Mouse (Mus musculus) neural tube, embryonic 12.5 days (tissue): Measurements from ENCODE around the gene Pigv. TPM values are rescaled to one million over a fixed set of nuclear protein-coding genes. Genes with fewer than 3 reads are reported as not detected.

Experiments used
- ATAC-seq: fragments of 200-750 bp; cut with Nextera tagmentation; 2 replicates; pipeline ENCODE4 v1.8.0; 2017; ENCODE audit warnings: low read depth, mild to moderate bottlenecking, moderate TSS enrichment, moderate library complexity; ENCODE audit not compliant: low FRiP score
- H3K27ac ChIP-seq: fragments of 300-500 bp; sonication (generic); 2 replicates; pipeline ENCODE4 v1.5.1; 2016
- H3K27me3 ChIP-seq: fragments of 300-500 bp; sonication (generic); replicated peaks from 2 replicates; pipeline ENCODE4 v1.6.1; 2016; ENCODE audit warnings: mild to moderate bottlenecking
- H3K36me3 ChIP-seq: fragments of 300-500 bp; sonication (generic); 2 replicates; pipeline ENCODE4 v1.6.1; 2016; ENCODE audit warnings: mild to moderate bottlenecking
- H3K4me1 ChIP-seq: fragments of 300-500 bp; sonication (generic); 2 replicates; pipeline ENCODE4 v1.6.1; 2016
- H3K4me2 ChIP-seq: fragments of 300-500 bp; sonication (generic); replicated peaks from 2 replicates; pipeline ENCODE4 v1.6.1; 2016; ENCODE audit warnings: mild to moderate bottlenecking
- H3K4me3 ChIP-seq: fragments of 300-500 bp; sonication (generic); 2 replicates; pipeline ENCODE4 v1.5.1; 2016
- H3K9ac ChIP-seq: fragments of 300-500 bp; sonication (generic); 2 replicates; pipeline ENCODE4 v1.6.1; 2016; ENCODE audit warnings: mild to moderate bottlenecking
- H3K9me3 ChIP-seq: fragments of 300-500 bp; sonication (generic); 2 replicates; pipeline ENCODE4 v1.6.1; 2016; ENCODE audit warnings: mild to moderate bottlenecking
- WGBS: fragments of 180-500 bp; shearing (Covaris S2); methylation state at CpG from one replicate; pipeline ENCODE4 v1.1.7; 2016; 5-methylcytosine and 5-hydroxymethylcytosine counted together
- microRNA-seq: library from miRNA; unstranded; fragments of <30 nt; microRNA quantifications from one replicate; pipeline ENCODE4, GENCODE M21; 2017
- polyA plus RNA-seq: library from polyadenylated mRNA; unstranded; fragments of >200 nt; fragmentation: Nextera tagmentation; extraction: Ambion mirVana; gene quantifications from 2 replicates; pipeline ENCODE4 v1.2.1, GENCODE M21; 2016

The Pigv gene
- polyA plus RNA-seq, 1 experiment from 2014 or later = 16.9 TPM

DNA sequence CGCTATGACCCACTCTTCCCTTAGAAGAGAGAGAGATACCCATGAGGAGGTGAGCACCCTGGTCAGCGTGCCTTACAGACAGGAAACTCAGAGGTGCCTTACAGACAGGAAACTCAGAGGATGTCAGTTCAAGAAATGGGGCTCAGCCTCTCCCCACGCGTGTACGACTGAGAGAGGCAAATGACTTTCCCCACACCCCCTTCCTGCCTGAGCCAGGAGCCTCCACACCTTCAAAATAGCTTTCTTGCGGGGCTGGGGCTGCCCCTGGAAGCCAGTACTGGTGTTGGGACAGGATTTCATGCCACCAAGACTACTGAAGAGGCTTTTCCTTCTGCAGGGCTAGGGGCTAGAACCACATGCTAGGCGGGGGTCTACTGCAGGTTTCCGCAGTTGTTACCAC lies 51.8 kb downstream of the Pigv start:
- no peak overlapping the region for H3K4me3 ChIP-seq
- no peak for ATAC-seq
- no peak overlapping the region for H3K9ac ChIP-seq
- H3K4me2 ChIP-seq = no peak overlapping the region
- no peaks in the 10 kb centered on the region for H3K27me3 ChIP-seq
- H3K4me1 ChIP-seq = no peaks in the 10 kb centered on the region
- no peak overlapping the region for H3K27ac ChIP-seq
- H3K9me3 ChIP-seq = no peaks in the 10 kb centered on the region
- H3K36me3 ChIP-seq = peaks cover 19% of the 10 kb centered on the region
- 92% methylated on average over 8 of the region's 8 CpGs for WGBS

- 76% methylated on average over 4 of the region's 4 CpGs for WGBS
- no peak overlapping the region for H3K27ac ChIP-seq
- H3K27me3 ChIP-seq = no peaks in the 10 kb centered on the region
- H3K4me2 ChIP-seq = no peak overlapping the region
- H3K36me3 ChIP-seq = peaks cover 23% of the 10 kb centered on the region
- H3K4me1 ChIP-seq = no peaks in the 10 kb centered on the region
- H3K4me3 ChIP-seq = no peak overlapping the region
- no peaks in the 10 kb centered on the region for H3K9me3 ChIP-seq
- H3K9ac ChIP-seq = no peak overlapping the region
- no peak for ATAC-seq
Measured at GRCm38 (mm10) chr4:133619473-133620136, 52.8 kb downstream of the Pigv start.

DNA sequence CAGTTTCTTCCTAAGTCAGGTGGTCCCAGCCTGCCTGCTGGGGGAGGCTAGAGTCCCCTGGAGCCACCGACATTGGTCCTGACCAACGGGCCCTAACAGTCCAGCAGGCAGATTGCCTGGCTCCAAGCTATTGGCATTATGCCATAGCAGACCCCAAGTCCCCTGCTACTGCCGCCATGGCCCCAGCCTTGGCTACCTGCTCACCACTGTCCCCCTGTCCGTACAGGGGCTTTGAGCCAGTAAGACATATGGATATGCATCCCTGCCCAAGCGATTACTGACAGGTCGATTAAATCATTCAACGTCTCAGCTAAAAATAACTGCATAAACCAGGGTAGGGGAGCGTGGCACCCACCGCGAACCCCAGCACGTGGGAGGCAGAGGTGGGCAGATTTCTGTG lies 54.5 kb downstream of the Pigv start:
- Histone ChIP-seq H3K27ac (no peak overlapping the region), H3K4me1 (no peaks in the 10 kb centered on the region), H3K4me3 (no peak overlapping the region), H3K27me3 (no peaks in the 10 kb centered on the region), H3K4me2 (no peak overlapping the region), H3K9ac (no peak overlapping the region), H3K9me3 (no peaks in the 10 kb centered on the region), H3K36me3 (peaks cover 32% of the 10 kb centered on the region)
- WGBS = 94% methylated on average over 11 of the region's 11 CpGs
- ATAC-seq = no peak

DNA sequence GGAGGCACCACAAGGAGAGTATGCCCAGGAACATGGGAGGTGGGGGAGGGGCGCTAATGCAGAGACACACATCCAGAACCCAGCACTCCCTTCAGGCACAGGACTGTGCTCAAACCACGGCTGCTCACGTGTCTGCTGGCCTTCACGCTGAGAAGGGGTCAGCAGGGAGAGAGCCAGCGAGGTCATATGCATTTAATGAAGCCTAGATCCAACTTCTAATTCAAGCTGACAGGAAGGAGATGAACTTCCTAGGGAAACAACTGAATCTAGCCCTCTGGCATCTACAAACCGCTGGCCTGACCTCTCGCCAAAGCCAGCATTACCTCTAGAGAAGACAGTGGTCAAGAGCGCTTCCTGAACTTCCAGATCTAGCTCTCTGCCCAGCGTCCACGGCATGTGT lies 57.0 kb downstream of the Pigv start:
- no peak overlapping the region for H3K4me2 ChIP-seq
- no peak overlapping the region for H3K4me3 ChIP-seq
- H3K4me1 ChIP-seq = no peaks in the 10 kb centered on the region
- WGBS = 82% methylated on average over 10 of the region's 10 CpGs
- H3K9me3 ChIP-seq = no peaks in the 10 kb centered on the region
- ATAC-seq = no peak
- H3K36me3 ChIP-seq = peaks cover 45% of the 10 kb centered on the region
- H3K27me3 ChIP-seq = no peaks in the 10 kb centered on the region
- no peak overlapping the region for H3K27ac ChIP-seq
- H3K9ac ChIP-seq = no peak overlapping the region

DNA sequence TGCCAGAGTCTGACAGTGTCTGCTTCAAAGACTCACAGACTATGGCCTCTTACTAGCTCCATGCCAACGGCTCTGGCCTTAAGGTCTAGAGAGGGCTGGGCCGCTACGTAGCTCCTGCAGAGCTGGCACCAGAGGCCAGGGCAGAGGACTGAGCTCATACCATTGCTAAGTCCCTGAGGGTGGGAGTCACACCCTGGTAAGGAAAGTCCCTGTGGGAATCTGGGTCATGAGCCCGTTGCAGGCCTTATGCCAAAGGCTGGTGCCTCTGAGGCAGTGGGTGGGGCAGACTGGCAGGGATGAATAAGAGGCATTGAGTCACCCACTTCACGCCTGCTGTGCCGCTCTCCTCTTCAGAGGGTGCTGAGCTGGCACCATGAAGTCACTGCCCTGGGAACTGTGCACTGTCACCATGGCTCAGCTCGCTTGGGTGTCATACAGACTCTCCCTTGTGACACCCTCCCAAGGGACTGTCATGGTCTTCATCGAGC lies 58.1 kb downstream of the Pigv start:
- no peak for ATAC-seq
- WGBS = 91% methylated on average over 8 of the region's 8 CpGs

DNA sequence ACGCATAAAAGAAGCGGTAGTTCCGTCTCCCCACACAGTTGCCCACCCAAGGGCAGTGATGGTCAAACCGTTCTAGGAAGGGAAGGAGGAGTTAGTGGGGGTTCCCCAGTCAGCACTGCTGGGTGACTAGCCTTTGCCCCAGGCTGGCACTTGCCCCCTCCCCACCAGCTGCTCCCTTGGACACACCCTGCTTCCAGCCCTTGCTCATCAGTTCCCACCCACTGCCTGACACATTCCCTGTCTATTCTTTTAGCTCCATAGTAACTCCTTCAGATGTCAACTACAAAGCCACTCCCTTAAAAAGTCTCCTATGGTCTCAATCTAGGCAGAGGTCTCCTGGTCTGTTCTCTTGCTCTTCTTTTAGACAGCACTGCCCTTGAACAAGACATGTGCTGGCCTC lies 58.6 kb downstream of the Pigv start:
- no peak overlapping the region for H3K9ac ChIP-seq
- WGBS = 94% methylated on average over 4 of the region's 4 CpGs
- H3K27me3 ChIP-seq = no peaks in the 10 kb centered on the region
- H3K4me1 ChIP-seq = no peaks in the 10 kb centered on the region
- no peak for ATAC-seq
- H3K27ac ChIP-seq = no peak overlapping the region
- no peak overlapping the region for H3K4me2 ChIP-seq
- no peak overlapping the region for H3K4me3 ChIP-seq
- no peaks in the 10 kb centered on the region for H3K9me3 ChIP-seq
- peaks cover 43% of the 10 kb centered on the region for H3K36me3 ChIP-seq

More for the DNA sequence above, 58.1 kb downstream of the Pigv start:
- no peak overlapping the region for H3K4me3 ChIP-seq
- peaks cover 45% of the 10 kb centered on the region for H3K36me3 ChIP-seq
- no peak overlapping the region for H3K4me2 ChIP-seq
- H3K9me3 ChIP-seq = no peaks in the 10 kb centered on the region
- H3K27ac ChIP-seq = no peak overlapping the region
- H3K9ac ChIP-seq = no peak overlapping the region
- H3K27me3 ChIP-seq = no peaks in the 10 kb centered on the region
- no peaks in the 10 kb centered on the region for H3K4me1 ChIP-seq

GRCm38 (mm10) chr4:133613026-133613425 lies 59.4 kb downstream of the Pigv start:
- Histone ChIP-seq H3K27me3 (no peaks in the 10 kb centered on the region), H3K9ac (no peak overlapping the region), H3K36me3 (peaks cover 48% of the 10 kb centered on the region), H3K27ac (no peak overlapping the region), H3K9me3 (no peaks in the 10 kb centered on the region), H3K4me3 (no peak overlapping the region), H3K4me1 (no peaks in the 10 kb centered on the region), H3K4me2 (no peak overlapping the region)
- WGBS = 95% methylated on average over 8 of the region's 8 CpGs
- ATAC-seq = no peak

DNA sequence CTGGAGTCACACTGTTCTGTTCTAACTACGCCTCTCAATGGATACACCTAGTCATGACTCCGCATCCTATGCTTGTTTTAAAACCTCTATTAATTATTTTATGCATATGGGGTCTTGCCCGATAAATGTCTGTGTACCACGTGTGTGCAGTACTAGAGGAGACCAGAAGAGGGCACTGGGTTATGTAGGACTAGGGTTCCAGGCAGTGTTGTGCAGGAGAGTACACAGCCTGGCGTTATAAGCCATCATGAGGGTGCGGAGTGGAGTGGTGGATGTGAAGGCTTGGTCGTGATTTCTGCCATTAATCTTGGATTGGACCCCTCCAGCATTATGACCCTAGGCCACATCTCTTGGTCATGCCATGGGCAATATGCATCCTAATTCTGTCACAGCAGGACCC lies 60.0 kb downstream of the Pigv start:
- Histone ChIP-seq H3K36me3 (peaks cover 53% of the 10 kb centered on the region), H3K4me1 (no peaks in the 10 kb centered on the region), H3K27ac (no peak overlapping the region), H3K4me3 (no peak overlapping the region), H3K4me2 (no peak overlapping the region), H3K27me3 (no peaks in the 10 kb centered on the region), H3K9ac (no peak overlapping the region), H3K9me3 (no peaks in the 10 kb centered on the region)
- no peak for ATAC-seq
- 94% methylated on average over 7 of the region's 7 CpGs for WGBS

GRCm38 (mm10) chr4:133611815-133612214 lies 60.6 kb downstream of the Pigv start:
- 97% methylated on average over 5 of the region's 5 CpGs for WGBS
- H3K27ac ChIP-seq = no peak overlapping the region
- H3K4me3 ChIP-seq = no peak overlapping the region
- no peaks in the 10 kb centered on the region for H3K4me1 ChIP-seq
- no peak overlapping the region for H3K4me2 ChIP-seq
- H3K27me3 ChIP-seq = no peaks in the 10 kb centered on the region
- H3K9me3 ChIP-seq = no peaks in the 10 kb centered on the region
- ATAC-seq = no peak
- no peak overlapping the region for H3K9ac ChIP-seq
- peaks cover 58% of the 10 kb centered on the region for H3K36me3 ChIP-seq

Small RNA genes lying within 50 kb of the gene (microRNA-seq; reads per million reads assigned to microRNA genes)
- not detected for gene Mir7227

Other genes starting within 250 kb of the Pigv start
- gene Tent5b, start 192.5 kb downstream of the Pigv start, polyA plus RNA-seq = 0.29 and 0.66 TPM in 2 replicates
- gene Trnp1, start 174.1 kb downstream of the Pigv start, polyA plus RNA-seq = 2.5 and 3.7 TPM in 2 replicates
- gene Kdf1, start 153.7 kb downstream of the Pigv start, polyA plus RNA-seq = 1.1 and 1.5 TPM in 2 replicates
- 335 and 339 TPM in 2 replicates for gene Nudc, start 126.7 kb downstream of the Pigv start, polyA plus RNA-seq
- not detected in 2 replicates for gene Nr0b2, start 119.3 kb downstream of the Pigv start, polyA plus RNA-seq
- gene Gpatch3, start 97.9 kb downstream of the Pigv start, polyA plus RNA-seq = 11.7 and 13.7 TPM in 2 replicates
- gene Gpn2, start 88.3 kb downstream of the Pigv start, polyA plus RNA-seq = 22.7 and 24.7 TPM in 2 replicates
- gene Sfn, start 70.5 kb downstream of the Pigv start, polyA plus RNA-seq = 8.3 and 9.5 TPM in 2 replicates
- gene Zdhhc18, start 22.5 kb downstream of the Pigv start, polyA plus RNA-seq = 9.9 and 11.5 TPM in 2 replicates
- gene Arid1a, start 84.1 kb upstream of the Pigv start, polyA plus RNA-seq = 41.0 and 42.4 TPM in 2 replicates
- gene Rps6ka1, start 215.2 kb upstream of the Pigv start, polyA plus RNA-seq = 28.7 and 29.2 TPM in 2 replicates